Mouse (Mus musculus) spleen, postnatal 10 days (tissue): ENCODE results near the gene Syne2.

Experiments used
- DNase-seq, 2 experiments: peaks; one replicate each; pipeline ENCODE4 v3.0.0; 2021 to 2022; ENCODE audit warnings: low spot score in 2 of 2

Gene Syne2

DNA sequence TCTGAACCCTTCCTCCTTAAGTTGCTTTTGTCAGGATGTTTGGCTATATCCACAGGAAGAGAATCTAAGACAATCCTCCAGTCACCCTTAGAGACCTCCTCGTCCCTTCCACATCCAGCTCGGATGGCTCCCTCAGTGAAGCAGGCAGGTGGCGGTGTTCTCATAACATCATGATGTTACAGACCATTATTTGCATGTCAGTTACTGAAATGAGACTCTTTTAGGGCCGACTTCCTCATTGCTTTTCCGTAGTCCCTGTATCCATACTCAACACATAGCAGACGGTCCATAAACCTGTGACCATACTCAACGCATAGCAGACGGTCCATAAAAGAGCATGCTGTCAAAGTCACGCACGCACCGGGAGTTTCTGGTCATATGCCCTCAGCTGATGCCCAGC, 106.9 kb downstream of the Syne2 start:
- no peak for DNase-seq

GRCm38 (mm10) chr12:75927596-75927995, 109.7 kb downstream of the Syne2 start:
- no peak for DNase-seq

DNA sequence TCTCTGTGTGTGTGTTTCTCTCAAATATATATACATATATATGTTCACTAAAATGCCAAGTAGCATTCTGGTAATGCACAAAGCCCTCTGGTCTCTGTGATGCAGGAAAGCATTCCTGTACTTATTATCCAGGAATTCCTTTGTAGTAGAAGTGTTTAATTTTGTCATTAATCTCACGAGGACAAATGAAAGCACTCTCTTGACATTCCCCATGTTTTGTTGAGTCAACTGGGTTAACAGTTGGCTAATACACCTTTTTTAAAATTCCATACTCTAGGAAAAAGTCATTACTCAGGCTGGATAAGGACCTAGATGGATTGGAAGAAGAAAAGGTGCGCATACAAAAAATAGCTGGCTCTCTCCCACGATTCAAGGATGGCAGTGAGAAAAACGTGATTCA, 115.6 kb downstream of the Syne2 start:
- DNase-seq, result no peak

- peak; percentile 6 to 68 for DNase-seq
These were observed 133.4 kb downstream of the Syne2 start for GRCm38 (mm10) chr12:75951328-75951727.

DNA sequence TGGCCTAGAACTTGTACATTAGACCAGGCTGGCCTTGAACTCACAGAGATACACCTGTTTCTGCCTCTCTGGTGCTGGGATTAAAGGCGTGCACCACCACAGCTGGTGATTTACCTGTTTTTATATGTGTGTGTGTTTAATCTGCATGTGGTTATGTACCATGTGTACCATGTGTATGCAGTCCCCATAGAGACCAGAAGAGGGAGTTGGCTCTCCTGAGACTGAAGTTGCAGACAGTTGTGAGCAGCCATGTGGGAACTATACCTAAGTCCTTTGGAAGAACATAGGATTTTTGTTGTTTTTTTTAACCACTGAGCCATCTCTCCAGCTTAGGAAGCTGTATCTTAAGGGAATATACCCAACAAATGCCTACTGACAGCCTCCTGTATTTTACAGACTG, 134.1 kb downstream of the Syne2 start:
- no peak for DNase-seq

DNA sequence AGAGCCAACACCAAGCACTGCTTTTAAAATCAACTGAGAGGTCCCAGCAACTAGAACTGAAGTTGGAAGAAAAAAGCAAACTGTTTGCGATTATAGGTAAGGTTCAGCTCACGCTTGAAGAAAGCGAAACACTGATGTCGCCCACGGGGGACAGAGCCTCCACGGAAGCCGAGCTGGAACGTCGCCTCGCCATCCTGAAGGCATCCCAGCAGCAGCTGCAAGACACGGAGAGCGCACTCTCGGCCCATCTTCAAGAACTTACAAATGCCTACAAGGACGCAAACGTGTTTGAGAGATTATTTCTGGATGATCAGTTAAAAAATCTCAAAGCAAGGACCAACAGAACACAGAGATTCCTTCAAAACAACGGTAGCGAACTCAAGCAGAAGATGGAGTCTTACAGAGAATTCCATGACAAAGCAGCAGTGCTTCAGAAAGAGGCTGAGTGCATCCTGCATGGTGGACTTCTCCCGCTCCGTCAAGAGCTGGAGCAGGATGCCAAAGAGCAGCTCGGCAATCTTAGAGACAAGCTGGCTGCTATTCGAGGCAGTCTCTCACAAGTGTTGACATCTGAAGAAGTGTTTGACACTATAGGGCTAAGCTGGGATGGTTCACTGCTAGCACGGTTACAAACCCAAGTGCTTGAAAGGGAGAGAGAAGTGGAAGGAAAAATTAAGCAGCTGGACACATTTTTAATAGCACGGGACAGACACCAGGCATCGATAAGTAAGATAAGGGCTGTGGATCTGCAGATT, 148.7 kb downstream of the Syne2 start:
- DNase-seq, result no peak

- DNase-seq, result no peak
These were observed 161.1 kb downstream of the Syne2 start for GRCm38 (mm10) chr12:75979079-75979478.

GRCm38 (mm10) chr12:75983336-75983735, 165.4 kb downstream of the Syne2 start:
- DNase-seq, result no peak

- no peak for DNase-seq
These were observed 174.4 kb downstream of the Syne2 start for GRCm38 (mm10) chr12:75992226-75992858.

GRCm38 (mm10) chr12:75992946-75993345, 175.0 kb downstream of the Syne2 start:
- no peak for DNase-seq

- DNase-seq, result no peak
These were observed 177.2 kb downstream of the Syne2 start for GRCm38 (mm10) chr12:75995086-75995485.

DNA sequence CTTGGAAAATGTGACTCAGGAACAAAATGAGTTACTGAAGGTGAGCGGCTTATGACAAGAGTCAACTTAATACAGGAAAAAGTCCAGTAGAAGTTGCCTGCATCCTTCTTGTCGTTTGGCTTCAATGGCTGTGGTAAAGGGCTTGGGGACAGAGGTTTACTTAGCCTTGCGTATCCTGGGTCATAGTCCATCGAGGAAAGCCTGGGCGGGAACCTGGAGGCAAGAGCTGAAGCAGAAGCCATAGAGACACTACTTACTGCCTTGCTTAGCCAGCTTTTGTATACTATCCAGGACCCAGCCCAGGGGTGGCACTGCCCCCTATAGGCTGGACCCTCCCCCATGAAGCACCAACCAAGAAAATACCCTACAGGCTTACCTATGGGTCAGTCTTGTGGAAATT, 179.6 kb downstream of the Syne2 start:
- DNase-seq, result no peak

GRCm38 (mm10) chr12:75998416-75998815, 180.5 kb downstream of the Syne2 start:
- no peak for DNase-seq

GRCm38 (mm10) chr12:76004697-76005249, 186.8 kb downstream of the Syne2 start:
- DNase-seq, result peak in 1 of 2 experiments; percentile 41

DNA sequence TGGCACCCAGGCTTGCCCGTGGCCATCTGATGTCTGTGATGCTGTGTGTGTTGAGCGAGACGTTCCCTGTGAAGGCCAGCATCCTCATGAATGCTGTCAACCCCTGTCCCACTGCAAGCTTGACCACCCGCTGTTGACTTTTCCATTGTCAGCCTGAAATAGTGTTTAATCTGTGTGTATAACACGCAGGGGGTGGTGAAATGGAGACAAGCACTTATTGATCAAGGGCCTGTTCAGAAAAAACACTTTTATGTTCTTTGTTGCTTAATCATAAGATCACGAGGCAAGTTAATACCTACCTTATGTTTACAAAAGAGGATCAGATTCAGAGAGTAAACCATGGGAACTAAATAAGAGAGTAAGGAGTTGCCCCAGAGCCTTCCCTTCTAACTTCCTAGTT, 191.1 kb downstream of the Syne2 start:
- no peak for DNase-seq

- DNase-seq, result no peak
These were observed 194.9 kb downstream of the Syne2 start for GRCm38 (mm10) chr12:76012789-76013188.

- DNase-seq, result no peak
These were observed 195.5 kb downstream of the Syne2 start for GRCm38 (mm10) chr12:76013480-76013879.

- DNase-seq, result no peak
These were observed 197.1 kb downstream of the Syne2 start for GRCm38 (mm10) chr12:76015026-76015425.

DNA sequence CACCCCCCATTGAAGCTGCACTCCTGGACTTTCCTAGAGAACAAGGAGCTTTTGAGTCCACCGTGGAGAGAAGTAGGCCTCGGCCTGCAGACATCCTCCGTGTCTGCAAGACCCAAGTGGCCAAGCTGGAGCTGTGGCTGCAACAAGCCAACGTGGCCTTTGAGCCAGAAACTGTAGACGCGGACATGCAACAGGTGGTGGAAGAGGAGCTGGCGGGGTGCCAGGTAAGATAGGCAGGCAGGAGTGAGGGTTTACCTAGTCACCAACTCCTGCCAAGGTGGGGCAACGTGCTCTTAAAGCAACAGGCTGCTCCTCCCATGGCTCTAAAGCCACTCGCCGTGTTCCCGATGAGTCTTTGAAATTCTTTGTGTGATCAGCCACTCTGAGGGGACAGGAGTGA, 197.6 kb downstream of the Syne2 start:
- DNase-seq, result no peak

DNA sequence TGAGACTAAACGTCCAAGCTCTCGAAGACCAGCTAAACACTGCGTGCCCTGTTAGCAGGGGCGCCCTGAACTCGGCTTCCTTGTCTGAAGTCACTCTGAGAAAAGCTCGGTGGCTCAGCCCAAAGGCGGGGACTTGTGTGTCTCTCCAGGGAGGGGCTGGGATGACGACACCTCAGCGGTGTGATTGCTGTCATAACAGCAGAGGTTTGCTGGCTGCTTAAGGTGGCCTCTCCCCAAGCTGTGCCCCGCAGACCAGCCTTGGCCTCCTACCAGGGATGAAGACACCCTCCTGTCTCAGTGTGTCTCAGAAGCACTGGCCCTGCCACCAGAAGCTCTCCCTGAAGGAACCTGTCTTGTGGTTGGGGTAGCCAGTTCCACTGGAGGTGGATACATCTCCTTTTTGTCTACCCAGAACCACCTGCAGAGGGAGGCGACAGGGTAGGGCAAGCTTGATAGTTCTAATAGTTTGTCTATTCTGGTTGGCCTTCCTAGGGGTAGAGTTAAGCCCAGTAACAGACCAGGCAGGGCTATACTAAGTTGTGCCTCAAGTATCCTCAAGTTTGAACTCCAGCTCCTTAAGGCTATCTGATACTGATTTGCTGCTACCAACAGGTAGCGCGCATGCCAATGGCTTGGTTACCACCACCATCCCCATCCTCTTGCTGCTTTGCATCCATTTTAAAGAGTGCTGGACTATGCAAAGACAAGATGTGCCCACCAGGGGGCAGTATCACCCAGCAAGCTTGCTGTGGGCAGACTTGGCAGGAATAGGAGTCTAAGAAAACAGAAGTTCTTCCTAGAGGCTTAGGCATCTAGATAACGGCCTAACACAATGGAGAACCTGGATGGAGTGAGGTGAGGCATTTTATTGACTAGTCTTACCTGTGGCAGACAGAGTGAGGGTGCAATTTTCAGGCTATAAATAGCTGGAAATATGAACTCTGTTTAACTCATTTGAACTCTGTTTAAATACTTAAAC, 198.5 kb downstream of the Syne2 start:
- peak; percentile 59 to 82 for DNase-seq

DNA sequence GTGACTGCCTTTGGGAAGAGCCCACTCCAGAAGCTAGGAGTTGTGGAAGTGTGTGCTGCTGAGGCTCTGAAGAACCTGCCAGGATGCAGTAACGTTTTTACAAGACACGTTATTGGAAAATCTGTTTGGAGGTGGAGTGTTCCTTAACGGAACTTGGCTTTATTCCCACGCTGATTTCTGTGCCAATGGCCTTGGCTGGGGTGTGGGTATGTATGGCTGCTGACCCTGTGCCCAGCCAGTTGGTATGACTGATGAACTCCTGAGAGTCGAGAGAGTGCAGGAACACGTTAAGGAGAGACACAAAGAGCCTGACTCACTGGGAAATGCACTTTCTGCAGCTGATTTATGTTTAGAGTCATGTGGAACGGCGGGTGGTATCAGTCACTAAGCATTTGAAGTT, 200.7 kb downstream of the Syne2 start:
- no peak for DNase-seq

DNA sequence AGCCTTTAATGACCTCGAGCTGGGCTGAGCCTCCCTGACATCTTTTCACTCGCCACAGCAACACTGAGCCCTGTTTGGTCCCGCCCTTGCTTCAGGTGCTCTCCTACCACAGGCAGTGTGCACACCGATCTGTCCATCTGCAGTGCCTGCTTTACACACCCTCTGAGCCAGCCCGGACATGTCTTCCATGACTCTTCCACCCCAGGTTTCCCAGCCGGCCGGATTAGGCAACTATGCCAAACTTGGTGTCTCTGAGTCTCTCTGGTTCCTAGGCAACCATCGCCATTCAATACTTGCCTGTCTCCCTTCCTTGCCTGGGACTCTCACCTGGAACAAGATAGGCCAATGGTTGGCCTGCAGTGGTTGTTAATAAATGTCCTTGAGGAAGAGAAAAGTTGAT, 224.4 kb downstream of the Syne2 start:
- no peak for DNase-seq
